Mouse (Mus musculus) left cerebral cortex, adult 9 months (tissue): ENCODE data around the gene Mib2.

ENCODE experiments used
- DNase-seq, 2 experiments: peaks; one replicate each; pipeline ENCODE4 v3.0.0; 2022; ENCODE audit warnings: low spot score in 2 of 2

The Mib2 gene

DNA sequence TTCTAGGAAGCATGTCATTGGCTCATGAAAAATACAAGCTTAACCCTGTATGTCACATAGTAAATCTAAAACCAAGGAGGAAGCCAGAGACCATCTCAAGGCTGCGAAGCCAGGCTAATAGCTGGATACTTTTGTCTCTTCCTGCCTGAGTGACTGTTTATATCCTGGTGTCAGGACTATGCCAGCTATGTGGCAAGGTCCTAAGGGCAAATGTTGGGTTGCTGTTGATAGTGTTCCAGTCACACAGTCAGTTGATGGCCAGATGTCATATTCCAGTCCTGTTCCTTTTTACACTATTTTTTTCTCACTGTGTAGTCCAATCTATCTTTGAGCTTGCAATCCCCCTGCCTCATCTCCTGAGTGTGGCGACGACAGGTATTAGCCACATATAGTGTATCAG lies 55.7 kb downstream of the Mib2 start:
- no peak for DNase-seq

DNA sequence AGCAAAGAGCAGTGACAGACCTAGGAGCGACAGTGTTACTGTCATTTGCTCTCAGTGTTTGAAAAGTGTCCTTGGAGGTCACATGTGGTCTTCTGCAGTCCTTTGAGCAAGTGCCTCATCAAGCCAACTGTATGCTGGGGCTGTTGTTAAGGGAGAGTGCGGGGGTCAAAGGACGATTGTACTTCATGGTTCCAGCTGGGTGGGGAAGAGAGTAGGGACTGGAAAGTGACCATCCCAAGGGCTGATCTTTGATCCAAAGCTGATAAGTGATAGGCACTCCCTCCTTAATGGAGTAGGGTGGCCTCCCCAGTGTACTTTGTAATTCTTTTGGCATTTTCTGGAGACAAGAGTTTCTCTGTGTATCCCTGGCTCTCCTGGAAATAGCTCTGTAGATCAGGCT lies 57.1 kb downstream of the Mib2 start:
- DNase-seq = no peak

DNA sequence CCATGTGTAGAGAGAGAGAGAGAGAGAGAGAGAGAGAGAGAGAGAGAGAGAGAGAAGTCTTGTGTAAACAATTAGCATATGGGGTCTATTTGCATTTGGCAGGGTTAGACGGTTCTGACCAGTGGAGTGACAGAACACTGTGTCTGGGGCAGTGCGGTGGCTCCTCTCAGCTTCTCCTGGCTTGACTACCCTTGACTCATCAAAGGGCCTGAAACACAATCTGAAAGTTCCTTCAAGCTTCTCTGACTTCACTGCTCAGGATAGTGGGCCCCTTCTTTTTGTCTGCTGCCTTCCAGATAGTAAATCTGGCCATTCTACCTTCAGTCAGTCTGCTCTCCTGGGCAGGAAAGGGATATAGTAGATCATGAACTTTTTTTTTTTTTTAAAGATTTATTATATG lies 62.2 kb downstream of the Mib2 start:
- no peak for DNase-seq

DNA sequence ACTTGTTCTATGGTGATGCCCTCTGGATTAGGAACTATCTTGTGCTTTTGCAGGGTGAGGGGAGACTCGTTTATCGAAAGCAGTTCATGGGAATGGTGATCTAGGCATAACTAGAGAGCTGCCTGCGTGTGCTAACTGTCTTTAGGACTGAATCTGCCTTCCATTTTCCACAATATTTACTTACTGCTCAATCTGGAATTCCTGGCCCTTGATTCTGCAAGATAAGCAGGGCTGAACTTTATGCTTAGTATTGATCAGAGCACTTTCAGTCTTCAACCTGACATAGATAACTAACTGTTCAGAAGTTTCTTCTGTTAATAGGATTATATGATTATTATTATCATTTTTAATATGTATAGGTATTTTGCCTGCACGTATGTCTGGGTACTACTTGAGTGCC lies 63.9 kb downstream of the Mib2 start:
- no peak for DNase-seq
